Mouse (Mus musculus): Measurements from ENCODE around the gene Tmem229b. TPM values are rescaled to one million over a fixed set of nuclear protein-coding genes. Genes with fewer than 3 reads are reported as not detected.

Gene Tmem229b
- total RNA-seq, 1 experiment from 2014 or later: 74.7 TPM

DNA sequence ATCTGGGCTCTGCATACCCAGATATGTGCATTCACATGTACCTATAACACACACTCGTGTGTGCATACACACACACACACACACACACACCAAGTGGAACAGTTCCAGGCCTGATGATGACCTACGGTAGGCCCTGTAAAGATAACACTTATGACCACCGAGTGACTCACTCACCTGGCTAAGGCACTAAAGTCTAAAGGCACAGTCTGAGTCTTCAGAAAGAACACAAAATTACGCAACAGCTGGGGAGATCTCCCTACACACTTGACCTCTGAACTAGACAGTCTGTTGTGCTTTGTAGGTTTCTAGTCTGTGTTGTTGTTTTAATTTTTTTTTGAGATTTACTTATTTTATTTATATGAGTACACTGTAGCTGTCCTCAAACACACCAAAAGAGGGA is 93.0 kb downstream of the Tmem229b start:
- ATAC-seq (replicated peaks; ENCODE audit: low read depth, poor library complexity, severe bottlenecking): no peak

Other genes starting within 250 kb of the Tmem229b start
- 17.8 and 32.9 TPM in 2 replicates for gene Atp6v1d, start 146.0 kb downstream of the Tmem229b start, total RNA-seq (2017)
- 123 and 125 TPM in 2 replicates for gene Eif2s1, start 145.8 kb downstream of the Tmem229b start, total RNA-seq (2017)
- not detected in 2 replicates for gene Plek2, start 100.7 kb downstream of the Tmem229b start, total RNA-seq (2017)
- 0.41 and 2.1 TPM in 2 replicates for gene Plekhh1, start 21.5 kb upstream of the Tmem229b start, total RNA-seq (2017)
- 23.6 and 25.6 TPM in 2 replicates for gene Pigh, start 82.0 kb upstream of the Tmem229b start, total RNA-seq (2017)
- gene Arg2, start 123.2 kb upstream of the Tmem229b start, total RNA-seq (2017): not detected in 2 replicates
- 147 and 182 TPM in 2 replicates for gene Vti1b, start 165.0 kb upstream of the Tmem229b start, total RNA-seq (2017)
- gene Rdh11, start 184.7 kb upstream of the Tmem229b start, total RNA-seq (2017): 24.7 and 25.1 TPM in 2 replicates
- 0.73 and 5.1 TPM in 2 replicates for gene Rdh12, start 201.3 kb upstream of the Tmem229b start, total RNA-seq (2017)